Mouse (Mus musculus) adrenal gland, postnatal 25 days (tissue): ENCODE results near the gene Lrp6. TPM values are rescaled to one million over a fixed set of nuclear protein-coding genes. Genes with fewer than 3 reads are reported as not detected.
A peak's percentile ranks its signal among the peaks of the same experiment; 100 is the strongest.

Experiments used
- DNase-seq: peaks from one replicate; pipeline ENCODE4 v3.0.0; 2021; ENCODE audit warnings: mixed read lengths
- total RNA-seq: library from RNA; stranded (reverse); gene quantifications from 2 replicates; pipeline ENCODE4 v1.2.3, GENCODE M21; 2021

Lrp6 gene
- total RNA-seq, 1 experiment from 2014 or later: 112 TPM

GRCm38 (mm10) chr6:134567986-134568556 lies 1.3 kb upstream of the Lrp6 start:
- DNase-seq: no peak

- DNase-seq: no peak
Measured at GRCm38 (mm10) chr6:134566248-134566817, 432 bp downstream of the Lrp6 start.

- DNase-seq: peak; percentile 14
Measured at GRCm38 (mm10) chr6:134565606-134566247, 1.0 kb downstream of the Lrp6 start.

- no peak for DNase-seq
Measured at GRCm38 (mm10) chr6:134564539-134564938, 2.2 kb downstream of the Lrp6 start.

GRCm38 (mm10) chr6:134559635-134560034 lies 7.1 kb downstream of the Lrp6 start:
- DNase-seq: no peak

- no peak for DNase-seq
Measured at GRCm38 (mm10) chr6:134558546-134559129, 8.1 kb downstream of the Lrp6 start.

GRCm38 (mm10) chr6:134557043-134557442 lies 9.7 kb downstream of the Lrp6 start:
- no peak for DNase-seq

- DNase-seq: peak; percentile 72
Measured at GRCm38 (mm10) chr6:134556185-134556950, 10.4 kb downstream of the Lrp6 start.

- no peak for DNase-seq
Measured at GRCm38 (mm10) chr6:134555178-134555577, 11.6 kb downstream of the Lrp6 start.

- no peak for DNase-seq
Measured at GRCm38 (mm10) chr6:134554230-134554629, 12.5 kb downstream of the Lrp6 start.

- no peak for DNase-seq
Measured at GRCm38 (mm10) chr6:134551007-134551406, 15.8 kb downstream of the Lrp6 start.

GRCm38 (mm10) chr6:134550396-134550795 lies 16.4 kb downstream of the Lrp6 start:
- DNase-seq: no peak

- no peak for DNase-seq
Measured at GRCm38 (mm10) chr6:134544843-134545242, 21.9 kb downstream of the Lrp6 start.

GRCm38 (mm10) chr6:134544093-134544492 lies 22.7 kb downstream of the Lrp6 start:
- DNase-seq: no peak

GRCm38 (mm10) chr6:134543607-134544006 lies 23.2 kb downstream of the Lrp6 start:
- no peak for DNase-seq

GRCm38 (mm10) chr6:134542374-134542773 lies 24.4 kb downstream of the Lrp6 start:
- no peak for DNase-seq

- DNase-seq: no peak
Measured at GRCm38 (mm10) chr6:134540161-134540560, 26.6 kb downstream of the Lrp6 start.

- no peak for DNase-seq
Measured at GRCm38 (mm10) chr6:134539459-134539858, 27.3 kb downstream of the Lrp6 start.

GRCm38 (mm10) chr6:134538805-134539204 lies 28.0 kb downstream of the Lrp6 start:
- no peak for DNase-seq

GRCm38 (mm10) chr6:134537461-134538117 lies 29.2 kb downstream of the Lrp6 start:
- DNase-seq: no peak

- DNase-seq: no peak
Measured at GRCm38 (mm10) chr6:134535169-134535568, 31.6 kb downstream of the Lrp6 start.

GRCm38 (mm10) chr6:134533021-134533420 lies 33.7 kb downstream of the Lrp6 start:
- DNase-seq: no peak
